Mouse (Mus musculus): ENCODE results near the gene Vmn1r208.
A peak's percentile ranks its signal among the peaks of the same experiment; 100 is the strongest.
"Not testable (repeated sequence)": the region's sequence is repeated elsewhere in the genome, so short reads cannot be mapped to it uniquely, and the experiment has no call there.

The Vmn1r208 gene

DNA sequence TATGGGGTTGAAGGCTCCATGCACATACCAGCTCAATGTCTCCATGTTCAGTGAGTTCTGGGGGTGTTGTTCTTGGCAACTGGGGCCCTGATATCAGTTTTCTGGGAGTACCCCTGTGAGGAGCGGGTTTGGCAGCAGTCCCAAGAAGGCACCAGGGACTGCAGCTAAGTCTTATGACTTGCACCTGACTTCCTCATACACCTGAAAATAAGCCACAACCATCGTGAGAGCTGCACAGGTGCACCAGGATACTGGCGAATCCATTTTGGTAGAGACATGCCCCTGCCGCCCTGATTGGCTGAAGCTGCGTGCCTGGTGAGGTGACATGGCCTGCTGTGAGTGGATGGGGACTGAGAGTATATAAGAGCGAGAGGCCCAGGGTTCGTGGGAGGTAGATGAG lies at the start of gene Vmn1r208:
Gene Vmn1r208 (minus strand): TSS at position 101 of the 400 bp plus-strand sequence.
- DNase-seq (ENCODE audit: inconsistent age in 2 of 2, low spot score in 1 of 2) = not testable (repeated sequence)

DNA sequence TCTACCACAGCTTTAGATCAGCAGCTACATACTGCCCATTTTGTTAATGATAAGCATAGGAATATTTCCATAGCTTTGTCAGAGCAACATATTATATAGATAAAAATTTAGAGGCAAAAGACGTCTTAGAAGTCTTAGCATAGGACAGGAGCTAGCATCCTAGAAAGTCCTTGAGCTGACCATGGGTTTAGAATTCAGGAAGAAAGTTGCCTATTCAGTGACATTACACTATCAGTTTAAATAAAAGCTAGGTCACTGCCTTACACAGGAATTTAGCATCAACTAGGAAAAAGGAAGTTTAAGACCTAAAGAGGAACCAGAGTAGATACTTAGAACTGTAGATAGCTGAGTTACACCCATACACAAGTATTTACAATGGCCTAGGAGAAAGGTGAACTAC lies 44.4 kb upstream of the Vmn1r208 start:
- DNase-seq (ENCODE audit: inconsistent age in 2 of 2, low spot score in 1 of 2) = not testable (repeated sequence)

DNA sequence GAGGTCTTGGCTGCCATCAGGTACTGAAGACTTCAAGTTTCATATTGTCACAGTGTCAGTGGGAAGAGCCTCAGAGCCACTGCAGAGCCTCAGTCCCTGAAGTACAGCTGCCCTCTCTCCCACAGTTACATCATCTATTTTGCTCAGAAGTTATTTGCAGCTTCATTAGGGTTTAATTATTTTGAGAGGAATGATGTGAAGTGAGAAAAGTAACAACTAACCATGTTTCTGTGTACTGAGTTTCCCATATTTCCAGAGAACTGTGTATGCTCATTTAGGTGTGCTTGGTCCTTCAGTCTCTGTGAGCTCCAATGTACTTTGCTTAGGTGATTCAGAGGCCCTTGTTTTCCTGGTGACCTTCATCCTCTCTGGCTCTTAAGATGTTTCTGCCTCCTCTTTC lies 32.4 kb upstream of the Vmn1r208 start, which contains the start of gene Vmn1r209:
Gene Vmn1r209 (minus strand): TSS at position 101 of the 400 bp plus-strand sequence.
- DNase-seq (ENCODE audit: inconsistent age in 2 of 2, low spot score in 1 of 2) = not testable (repeated sequence)

GRCm38 (mm10) chr13:22788096-22788495 lies 10.9 kb upstream of the Vmn1r208 start:
- DNase-seq (ENCODE audit: inconsistent age in 2 of 2, low spot score in 1 of 2) = not testable (repeated sequence)

DNA sequence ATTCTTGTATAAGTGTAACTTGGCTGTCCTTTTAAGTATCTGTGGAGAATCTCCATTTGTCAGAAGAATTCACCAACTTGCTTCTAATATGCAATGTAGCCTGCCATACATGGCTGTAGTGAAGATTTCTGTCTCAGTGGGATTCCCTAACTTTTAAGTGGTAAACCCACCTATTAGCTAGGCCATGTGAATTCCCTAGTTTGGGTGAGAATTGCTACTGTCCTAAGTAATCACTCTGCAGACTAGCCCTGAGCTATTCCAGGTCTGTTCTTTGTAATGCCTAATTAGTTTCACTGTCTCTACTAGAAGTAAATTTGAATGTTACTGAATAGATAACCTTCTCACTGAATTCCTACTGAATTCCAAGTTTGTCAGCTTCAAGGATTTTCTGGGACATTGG lies 7.0 kb upstream of the Vmn1r208 start:
- not testable (repeated sequence) for DNase-seq (ENCODE audit: inconsistent age in 2 of 2, low spot score in 1 of 2)

DNA sequence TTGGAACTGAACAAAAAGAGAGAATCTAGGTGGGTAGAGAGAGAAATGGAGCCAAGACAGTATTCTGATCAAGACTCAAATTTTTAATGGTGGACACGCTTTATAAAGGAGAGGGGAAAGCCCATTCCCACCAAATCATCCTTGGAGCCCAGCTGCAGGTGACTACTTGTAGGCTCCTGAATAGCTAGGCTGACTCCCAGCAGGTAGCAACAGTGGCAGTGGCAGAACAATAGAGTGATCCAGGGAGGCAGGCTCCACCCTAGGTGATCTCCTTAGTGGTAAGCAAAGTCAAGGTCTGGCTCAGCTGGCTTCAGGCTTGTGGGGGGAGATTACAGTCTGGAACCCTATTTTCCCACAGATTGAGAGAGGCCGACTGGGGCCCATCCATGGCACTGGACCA lies 5.6 kb downstream of the Vmn1r208 start:
- DNase-seq (ENCODE audit: inconsistent age in 2 of 2, low spot score in 1 of 2) = not testable (repeated sequence)

DNA sequence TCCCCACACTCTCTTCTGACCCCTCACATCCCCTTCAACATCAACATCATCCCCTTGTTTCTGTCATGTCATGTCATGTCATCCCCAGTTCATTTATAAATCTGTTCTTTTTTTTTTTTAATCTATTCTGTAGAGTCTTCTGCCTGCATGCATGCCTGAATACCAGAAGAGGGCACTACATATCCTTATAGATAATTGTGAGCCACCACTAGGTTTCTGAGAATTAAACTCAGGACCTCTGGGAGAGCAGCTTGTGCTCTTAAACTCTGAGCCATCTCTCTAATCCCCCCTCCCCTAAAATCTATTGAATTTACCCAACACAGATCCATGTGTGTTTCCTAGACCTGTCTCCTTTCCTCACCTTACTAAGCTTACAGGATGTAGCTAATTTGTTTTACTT lies 29.7 kb downstream of the Vmn1r208 start:
- DNase-seq (ENCODE audit: inconsistent age in 2 of 2, low spot score in 1 of 2) = peak in 1 of 2 experiments; percentile 42

GRCm38 (mm10) chr13:22729529-22729928 lies 47.7 kb downstream of the Vmn1r208 start, which contains the start of gene Vmn1r207-ps:
Vmn1r207-ps (minus strand) TSS chr13:22729629.
- DNase-seq (ENCODE audit: inconsistent age in 2 of 2, low spot score in 1 of 2) = not testable (repeated sequence)
